Mouse (Mus musculus): ENCODE measurements around the gene Bbx. TPM values are rescaled to one million over a fixed set of nuclear protein-coding genes. Genes with fewer than 3 reads are reported as not detected.

Gene Bbx
- polyA plus RNA-seq, 2 experiments = 1.8 to 3.4 TPM

DNA sequence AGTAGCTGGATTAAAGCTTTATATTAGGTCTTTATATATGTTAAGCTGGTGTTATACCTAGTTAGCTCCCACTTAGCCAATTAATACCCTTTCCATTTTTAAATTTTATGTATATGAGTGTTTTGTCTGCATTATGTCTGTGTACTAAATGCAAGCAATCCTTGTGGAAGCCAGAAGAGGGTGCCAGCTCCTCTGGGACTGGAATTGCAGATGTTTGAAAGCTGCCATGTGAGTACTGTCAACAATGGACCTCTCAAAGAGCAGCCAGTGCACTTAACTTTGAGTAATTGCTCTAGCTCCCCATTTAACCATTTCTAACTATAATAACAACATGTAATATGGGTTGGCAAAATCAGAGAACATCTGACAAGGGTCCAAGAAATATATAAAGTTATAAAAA lies 215.1 kb downstream of the Bbx start:
- Histone ChIP-seq H3K9me3 (ENCODE audit: control insufficient read depth, low read length) (no peaks in the 10 kb centered on the region), H3K4me1 (replicated peaks; ENCODE audit: control insufficient read depth in 2 of 2, insufficient read depth in 2 of 2, low read length in 1 of 2) (no peaks in the 10 kb centered on the region), H3K27ac (no peak overlapping the region), H3K9ac (replicated peaks) (no peak overlapping the region), H3K4me2 (ENCODE audit: low read depth) (no peak overlapping the region), H3K27me3 (ENCODE audit: control insufficient read depth, insufficient read depth, low read length) (no peaks in the 10 kb centered on the region), H3K36me3 (replicated peaks; ENCODE audit: control insufficient read depth, insufficient read depth, low read depth) (no peaks in the 10 kb centered on the region), H3K4me3 (ENCODE audit: insufficient read depth in 1 of 2, low read depth in 2 of 2, low read length in 2 of 2) (no peak overlapping the region)
- ATAC-seq (ENCODE audit: insufficient read depth) = no peak
- DNase-seq (ENCODE audit: low read depth in 3 of 3, low spot score in 3 of 3) = no peak
- TF ChIP-seq CTCF (IDR thresholded peaks at IDR 0.05; ENCODE audit: low read depth) = no peak
- TF ChIP-seq EP300 (IDR thresholded peaks at IDR 0.05; ENCODE audit: low read depth) = no peak

DNA sequence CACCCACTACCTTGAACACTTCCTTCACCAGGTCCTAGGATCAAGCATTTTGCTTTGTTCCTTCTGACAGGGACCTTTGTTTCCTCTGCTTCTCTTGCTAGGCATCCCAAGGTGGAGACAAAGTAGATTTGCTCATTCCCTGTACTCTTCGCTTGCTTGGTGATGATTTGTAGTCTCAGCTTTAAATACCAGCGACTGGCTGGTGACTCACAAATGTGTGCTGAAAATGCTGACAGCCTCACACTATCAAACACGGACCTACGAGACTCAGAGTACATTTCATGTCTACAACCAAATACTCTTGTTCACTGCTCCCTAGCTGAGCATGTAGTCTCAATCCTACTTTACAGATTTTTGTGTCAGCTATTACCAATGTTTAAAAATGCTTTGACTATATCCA lies 220.5 kb downstream of the Bbx start:
- no peaks in the 10 kb centered on the region for H3K27me3 ChIP-seq (ENCODE audit: control insufficient read depth, insufficient read depth, low read length)
- no peak overlapping the region for H3K4me3 ChIP-seq (ENCODE audit: insufficient read depth in 1 of 2, low read depth in 2 of 2, low read length in 2 of 2)
- no peaks in the 10 kb centered on the region for H3K36me3 ChIP-seq (replicated peaks; ENCODE audit: control insufficient read depth, insufficient read depth, low read depth)
- no peak overlapping the region for H3K9ac ChIP-seq (replicated peaks)
- no peak overlapping the region for H3K4me2 ChIP-seq (ENCODE audit: low read depth)
- H3K9me3 ChIP-seq (ENCODE audit: control insufficient read depth, low read length) = no peaks in the 10 kb centered on the region
- no peaks in the 10 kb centered on the region for H3K4me1 ChIP-seq (replicated peaks; ENCODE audit: control insufficient read depth in 2 of 2, insufficient read depth in 2 of 2, low read length in 1 of 2)
- no peak for DNase-seq (ENCODE audit: low read depth in 3 of 3, low spot score in 3 of 3)
- TF ChIP-seq EP300 (IDR thresholded peaks at IDR 0.05; ENCODE audit: low read depth) (no peak), CTCF (IDR thresholded peaks at IDR 0.05; ENCODE audit: low read depth) (no peak)
- 80% methylated on average over 4 of the region's 4 CpGs for WGBS (ENCODE audit: insufficient replicate concordance)
- no peak overlapping the region for H3K27ac ChIP-seq
- no peak for ATAC-seq (ENCODE audit: insufficient read depth)

DNA sequence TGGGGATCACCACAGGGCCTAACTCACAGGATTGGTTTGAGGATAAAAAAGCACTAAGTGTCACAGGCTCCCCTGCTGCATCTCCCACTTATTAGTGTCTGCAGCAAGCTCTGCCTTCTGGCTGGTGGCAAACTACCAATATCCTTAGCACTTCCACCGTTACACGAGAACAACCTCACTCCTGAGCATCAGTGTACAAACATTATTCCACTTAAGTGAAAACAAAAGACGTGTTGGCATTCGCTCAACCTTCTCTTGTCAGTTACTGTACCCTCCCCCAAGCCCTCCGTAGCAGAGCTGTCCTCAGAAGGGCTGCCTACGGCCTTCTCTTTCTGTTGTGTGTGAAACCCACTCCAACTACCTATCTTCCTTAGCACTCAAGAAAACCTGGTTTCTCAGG lies 221.0 kb downstream of the Bbx start:
- Histone ChIP-seq H3K27me3 (ENCODE audit: control insufficient read depth, insufficient read depth, low read length) (no peaks in the 10 kb centered on the region), H3K4me2 (ENCODE audit: low read depth) (no peak overlapping the region), H3K4me3 (ENCODE audit: insufficient read depth in 1 of 2, low read depth in 2 of 2, low read length in 2 of 2) (no peak overlapping the region), H3K4me1 (replicated peaks; ENCODE audit: control insufficient read depth in 2 of 2, insufficient read depth in 2 of 2, low read length in 1 of 2) (no peaks in the 10 kb centered on the region), H3K9me3 (ENCODE audit: control insufficient read depth, low read length) (no peaks in the 10 kb centered on the region), H3K9ac (replicated peaks) (no peak overlapping the region), H3K36me3 (replicated peaks; ENCODE audit: control insufficient read depth, insufficient read depth, low read depth) (no peaks in the 10 kb centered on the region), H3K27ac (no peak overlapping the region)
- ATAC-seq (ENCODE audit: insufficient read depth) (no peak), DNase-seq (ENCODE audit: low read depth in 3 of 3, low spot score in 3 of 3) (no peak)
- TF ChIP-seq EP300 (IDR thresholded peaks at IDR 0.05; ENCODE audit: low read depth) (no peak), CTCF (IDR thresholded peaks at IDR 0.05; ENCODE audit: low read depth) (no peak)
- 78% methylated on average over 6 of the region's 6 CpGs for WGBS (ENCODE audit: insufficient replicate concordance)

DNA sequence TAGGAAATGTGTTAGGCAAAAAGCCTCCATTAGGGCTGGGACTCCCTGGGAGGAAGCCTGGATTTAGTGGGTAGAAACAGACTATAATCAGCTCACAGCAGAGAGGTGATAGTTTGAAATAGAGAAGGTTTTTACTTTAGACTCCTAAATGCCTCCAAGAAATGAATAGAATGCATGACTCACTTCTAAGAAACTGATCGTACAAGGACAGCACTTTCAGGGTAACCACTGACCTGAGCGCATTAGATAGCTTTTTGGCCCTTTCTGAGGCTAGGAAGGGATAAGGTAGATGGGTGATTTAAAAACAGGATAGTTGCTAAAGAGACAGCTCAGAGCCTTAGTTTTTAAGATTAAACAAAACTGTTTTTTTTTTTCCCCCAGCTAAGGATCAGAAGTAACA lies 221.4 kb downstream of the Bbx start:
- Histone ChIP-seq H3K36me3 (replicated peaks; ENCODE audit: control insufficient read depth, insufficient read depth, low read depth) (no peaks in the 10 kb centered on the region), H3K9me3 (ENCODE audit: control insufficient read depth, low read length) (no peaks in the 10 kb centered on the region), H3K4me2 (ENCODE audit: low read depth) (no peak overlapping the region), H3K9ac (replicated peaks) (no peak overlapping the region), H3K27me3 (ENCODE audit: control insufficient read depth, insufficient read depth, low read length) (no peaks in the 10 kb centered on the region), H3K27ac (no peak overlapping the region), H3K4me3 (ENCODE audit: insufficient read depth in 1 of 2, low read depth in 2 of 2, low read length in 2 of 2) (no peak overlapping the region), H3K4me1 (replicated peaks; ENCODE audit: control insufficient read depth in 2 of 2, insufficient read depth in 2 of 2, low read length in 1 of 2) (no peaks in the 10 kb centered on the region)
- 48% methylated on average over 2 of the region's 2 CpGs for WGBS (ENCODE audit: insufficient replicate concordance)
- ATAC-seq (ENCODE audit: insufficient read depth) (no peak), DNase-seq (ENCODE audit: low read depth in 3 of 3, low spot score in 3 of 3) (no peak)
- no peak for TF ChIP-seq EP300 (IDR thresholded peaks at IDR 0.05; ENCODE audit: low read depth)
- TF ChIP-seq CTCF (IDR thresholded peaks at IDR 0.05; ENCODE audit: low read depth) = no peak

DNA sequence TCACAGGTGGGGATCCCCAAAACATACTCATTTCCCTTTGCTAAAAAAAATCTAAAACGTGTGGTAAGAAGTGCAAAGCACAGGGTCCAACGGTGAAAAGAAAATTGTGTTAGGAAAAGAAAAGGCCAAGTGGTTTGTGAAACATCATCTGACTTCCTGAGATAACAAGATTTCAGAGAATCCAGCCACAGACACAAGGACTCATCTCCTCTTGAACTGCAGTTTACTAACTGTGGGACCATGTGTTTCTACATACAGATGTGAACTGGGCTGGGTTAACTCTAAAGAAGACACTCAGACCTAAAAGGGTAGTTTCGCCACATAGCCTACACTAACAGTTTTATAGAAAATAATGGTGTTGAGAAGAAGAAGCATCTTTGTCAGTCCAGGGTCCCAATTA lies 227.2 kb downstream of the Bbx start:
- Histone ChIP-seq H3K4me2 (ENCODE audit: low read depth) (no peak overlapping the region), H3K27ac (no peak overlapping the region), H3K9me3 (ENCODE audit: control insufficient read depth, low read length) (no peaks in the 10 kb centered on the region), H3K4me1 (replicated peaks; ENCODE audit: control insufficient read depth in 2 of 2, insufficient read depth in 2 of 2, low read length in 1 of 2) (no peaks in the 10 kb centered on the region), H3K36me3 (replicated peaks; ENCODE audit: control insufficient read depth, insufficient read depth, low read depth) (no peaks in the 10 kb centered on the region), H3K4me3 (ENCODE audit: insufficient read depth in 1 of 2, low read depth in 2 of 2, low read length in 2 of 2) (no peak overlapping the region), H3K27me3 (ENCODE audit: control insufficient read depth, insufficient read depth, low read length) (no peaks in the 10 kb centered on the region), H3K9ac (replicated peaks) (no peak overlapping the region)
- 22% methylated on average over 3 of the region's 3 CpGs for WGBS (ENCODE audit: insufficient replicate concordance)
- DNase-seq (ENCODE audit: low read depth in 3 of 3, low spot score in 3 of 3) (peak in 1 of 3 experiments; percentile 6), ATAC-seq (ENCODE audit: insufficient read depth) (no peak)
- no peak for TF ChIP-seq EP300 (IDR thresholded peaks at IDR 0.05; ENCODE audit: low read depth)
- no peak for TF ChIP-seq CTCF (IDR thresholded peaks at IDR 0.05; ENCODE audit: low read depth)

Data from liver, embryonic 14.5 days (tissue).